Mouse (Mus musculus) bone marrow macrophage, adult 2 months (primary cell): ENCODE results near the gene Cops4.

Source experiments
- CTCF ChIP-seq: IDR thresholded peaks from 2 replicates; pipeline ENCODE4 v1.5.1; 2012; ENCODE audit warnings: low read depth, mild to moderate bottlenecking, low read length, moderate library complexity
- POLR2A ChIP-seq: IDR thresholded peaks from 2 replicates; pipeline ENCODE4 v1.6.1; 2012; ENCODE audit warnings: mild to moderate bottlenecking, low read depth, low read length, borderline replicate concordance

- TF ChIP-seq POLR2A (no peak), CTCF (no peak)
Measured at GRCm38 (mm10) chr5:100550151-100550550, 32.0 kb downstream of the Cops4 start.
